Mouse (Mus musculus) neural tube, embryonic 11.5 days (tissue): ENCODE results near the gene Zc3h10. TPM values are rescaled to one million over a fixed set of nuclear protein-coding genes. Genes with fewer than 3 reads are reported as not detected.

ENCODE experiments used
- ATAC-seq: fragments of 200-750 bp; cut with Nextera tagmentation; 2 replicates; pipeline ENCODE4 v1.8.0; 2017; ENCODE audit warnings: moderate number of reproducible peaks, mild to moderate bottlenecking, moderate TSS enrichment, moderate library complexity; ENCODE audit not compliant: insufficient read depth, low FRiP score, low TSS enrichment
- DNase-seq: peaks from one replicate; pipeline ENCODE4 v3.0.0-alpha.2; 2015; ENCODE audit warnings: low spot score
- H3K27ac ChIP-seq: fragments of 300-500 bp; sonication (generic); 2 replicates; pipeline ENCODE4 v1.5.1; 2014; ENCODE audit warnings: low read depth, mild to moderate bottlenecking, low read length
- H3K27me3 ChIP-seq: fragments of 300-500 bp; sonication (generic); 2 replicates; pipeline ENCODE4 v1.6.1; 2014; ENCODE audit warnings: mild to moderate bottlenecking, low read length, mixed read lengths; ENCODE audit not compliant: control insufficient read depth, insufficient read depth
- H3K36me3 ChIP-seq: fragments of 300-500 bp; sonication (generic); 2 replicates; pipeline ENCODE4 v1.6.1; 2014; ENCODE audit warnings: mild to moderate bottlenecking, low read length, moderate library complexity, mixed read lengths; ENCODE audit not compliant: control insufficient read depth, insufficient read depth
- H3K4me1 ChIP-seq: fragments of 300-500 bp; sonication (generic); 2 replicates; pipeline ENCODE4 v1.6.1; 2014; ENCODE audit warnings: low read length, mixed read lengths; ENCODE audit not compliant: control insufficient read depth, insufficient read depth
- H3K4me2 ChIP-seq: fragments of 300-500 bp; sonication (generic); 2 replicates; pipeline ENCODE4 v1.6.1; 2014; ENCODE audit warnings: low read depth, mild to moderate bottlenecking, moderate library complexity
- H3K4me3 ChIP-seq: fragments of 300-500 bp; sonication (generic); 2 replicates; pipeline ENCODE4 v1.5.1; 2014; ENCODE audit warnings: low read depth, low read length
- H3K9ac ChIP-seq: fragments of 300-500 bp; sonication (generic); 2 replicates; pipeline ENCODE4 v1.6.1; 2014; ENCODE audit warnings: mild to moderate bottlenecking, low read length
- H3K9me3 ChIP-seq: fragments of 300-500 bp; sonication (generic); 2 replicates; pipeline ENCODE4 v1.6.1; 2016; ENCODE audit warnings: low read length; ENCODE audit not compliant: control insufficient read depth
- WGBS: fragments of 180-500 bp; shearing (Covaris S2); extraction: QIAGEN DNeasy Blood & Tissue Kit; methylation state at CpG from one replicate; pipeline ENCODE4 v1.1.7; 2014; 5-methylcytosine and 5-hydroxymethylcytosine counted together
- polyA plus RNA-seq: library from polyadenylated mRNA; unstranded; fragments of >200 nt; fragmentation: Nextera tagmentation; extraction: Ambion mirVana; gene quantifications from 2 replicates; pipeline ENCODE4 v1.2.1, GENCODE M21; 2014

The Zc3h10 gene
- 16.6 and 18.3 TPM in 2 replicates for polyA plus RNA-seq

DNA sequence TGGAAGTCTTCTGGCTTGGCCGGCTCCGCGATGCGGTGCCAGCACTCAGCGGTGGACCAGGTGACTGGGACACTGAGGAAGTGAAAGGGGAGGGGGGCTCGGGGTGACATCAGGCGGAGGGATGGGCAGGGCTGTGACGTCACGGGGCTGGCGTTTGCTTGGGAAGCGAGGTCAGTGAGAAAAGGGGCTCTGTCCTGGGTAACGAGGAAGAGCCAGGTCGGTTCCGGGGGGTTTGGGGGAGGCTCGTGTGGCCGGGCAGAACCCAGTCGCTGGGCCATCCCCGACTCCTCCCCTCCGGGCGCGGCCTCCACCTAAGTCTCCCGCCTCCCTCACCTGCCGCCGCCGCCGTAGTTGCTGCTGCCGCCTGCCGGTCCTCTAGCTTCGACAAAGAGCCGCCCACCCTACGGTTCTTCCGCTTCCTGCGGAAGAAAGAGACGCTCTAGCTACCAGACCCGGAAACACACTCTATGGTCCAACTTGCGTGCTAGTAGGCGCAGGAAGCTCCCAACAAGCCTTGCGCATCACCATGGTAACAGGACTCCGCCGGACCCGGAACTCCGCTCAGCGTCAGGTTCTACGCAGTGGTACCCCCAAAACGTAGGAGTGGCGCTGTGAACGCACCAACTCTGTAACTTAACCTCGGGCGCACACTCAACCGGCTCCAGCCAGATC, at the start of gene Zc3h10:
Zc3h10 (minus strand) TSS at position 414 of the 672 bp plus-strand sequence.
- DNase-seq, result peak; percentile 93
- H3K27ac ChIP-seq, result peak within 1 kb of the TSS; percentile 90

DNA sequence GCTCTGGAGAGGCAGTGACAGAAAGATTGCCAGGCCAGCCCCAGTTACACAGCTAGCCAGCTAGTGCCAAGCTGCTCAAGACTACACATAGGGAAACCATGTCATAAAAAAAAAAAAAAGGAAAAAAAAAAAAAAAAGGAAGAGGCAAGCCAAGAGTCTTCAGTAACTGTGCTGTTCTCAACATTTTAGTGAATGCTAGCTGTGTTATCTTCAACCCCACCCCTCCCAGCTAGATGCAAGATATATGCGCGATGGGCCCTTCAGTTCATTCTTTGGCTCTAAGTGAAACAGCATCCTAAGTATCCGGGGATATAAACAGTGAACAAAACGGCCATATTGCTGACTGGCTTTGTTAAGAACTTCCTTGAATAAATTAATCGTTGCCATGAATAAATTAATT, 45.2 kb upstream of the Zc3h10 start:
- no peak overlapping the region for H3K27ac ChIP-seq
- H3K36me3 ChIP-seq, result no peaks in the 10 kb centered on the region
- H3K27me3 ChIP-seq, result peaks cover 19% of the 10 kb centered on the region
- H3K4me2 ChIP-seq, result no peak overlapping the region
- 74% methylated on average over 5 of the region's 5 CpGs for WGBS
- H3K9ac ChIP-seq, result no peak overlapping the region
- no peak overlapping the region for H3K4me3 ChIP-seq
- no peaks in the 10 kb centered on the region for H3K4me1 ChIP-seq
- no peaks in the 10 kb centered on the region for H3K9me3 ChIP-seq
- DNase-seq (no peak), ATAC-seq (no peak)

More for the DNA sequence above, at the start of gene Zc3h10:
- Histone ChIP-seq H3K9ac (peak within 1 kb of the TSS; percentile 90), H3K27me3 (no peaks in the 10 kb centered on the region), H3K4me1 (no peaks in the 10 kb centered on the region; the same call in 1 of the 2 replicates), H3K4me3 (peak within 1 kb of the TSS; percentile 68), H3K4me2 (peak within 1 kb of the TSS; percentile 72), H3K9me3 (no peaks in the 10 kb centered on the region), H3K36me3 (peaks cover 20% of the 10 kb centered on the region)
- ATAC-seq, result peak; percentile 87
- WGBS, result under 1% methylated on average over 48 of the region's 50 CpGs

DNA sequence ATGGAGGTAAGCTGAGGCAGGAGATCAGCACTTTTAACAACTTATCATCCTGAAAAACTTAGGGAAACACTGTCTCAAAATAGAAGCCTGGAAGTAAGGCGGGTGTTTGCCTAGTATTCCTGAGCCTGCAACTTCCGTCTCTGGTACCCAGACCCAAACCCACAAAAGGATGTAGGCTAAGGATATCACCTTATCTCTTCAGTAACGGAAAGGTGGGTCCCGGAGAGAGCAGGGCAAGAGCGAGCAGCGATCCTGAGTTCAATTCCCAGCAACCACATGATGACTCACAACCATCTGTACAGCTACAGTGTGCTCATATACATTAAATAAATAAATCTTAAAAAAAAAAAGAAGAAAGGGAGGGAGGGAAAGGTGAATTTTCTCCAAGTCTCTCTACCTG, 43.9 kb upstream of the Zc3h10 start:
- DNase-seq (no peak), ATAC-seq (no peak)
- H3K27ac ChIP-seq, result no peak overlapping the region
- no peak overlapping the region for H3K4me3 ChIP-seq
- H3K27me3 ChIP-seq, result peaks cover 25% of the 10 kb centered on the region
- H3K9ac ChIP-seq, result no peak overlapping the region
- H3K4me1 ChIP-seq, result no peaks in the 10 kb centered on the region
- WGBS, result 90% methylated on average over 6 of the region's 6 CpGs
- no peak overlapping the region for H3K4me2 ChIP-seq
- H3K9me3 ChIP-seq, result no peaks in the 10 kb centered on the region
- no peaks in the 10 kb centered on the region for H3K36me3 ChIP-seq

DNA sequence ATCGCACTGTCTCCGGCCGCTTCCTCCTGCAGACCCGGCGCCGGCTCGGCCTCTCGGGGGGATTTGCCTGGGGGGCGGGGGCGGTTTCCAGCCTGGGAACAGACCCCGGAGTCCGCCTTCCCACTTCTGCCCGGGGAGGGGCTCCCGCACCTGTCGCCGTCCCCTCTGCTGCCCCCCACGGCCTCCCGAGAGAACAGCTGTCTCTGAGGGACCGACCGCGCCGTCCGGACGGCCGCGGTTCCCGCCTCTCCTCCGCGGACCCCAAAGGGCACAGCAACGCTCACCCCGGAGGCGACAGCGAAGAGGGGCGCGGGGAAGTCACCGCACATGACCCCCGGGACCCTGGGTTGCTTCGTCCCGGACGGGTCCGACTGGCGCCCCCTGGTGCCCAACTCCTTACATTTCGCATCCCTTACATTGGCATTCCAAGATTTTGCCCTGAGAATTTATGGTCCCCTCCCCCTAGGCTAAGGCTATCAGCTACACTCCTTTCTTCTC, 42.7 kb upstream of the Zc3h10 start:
- Histone ChIP-seq H3K9me3 (no peaks in the 10 kb centered on the region), H3K4me3 (peak overlapping the region; percentile 63), H3K27me3 (peaks cover 26% of the 10 kb centered on the region), H3K27ac (no peak overlapping the region), H3K4me2 (peak overlapping the region; percentile 97), H3K9ac (peak overlapping the region; percentile 53), H3K4me1 (no peaks in the 10 kb centered on the region), H3K36me3 (no peaks in the 10 kb centered on the region)
- WGBS, result under 1% methylated on average over 33 of the region's 43 CpGs
- ATAC-seq, result peak; percentile 66
- peak; percentile 81 for DNase-seq

DNA sequence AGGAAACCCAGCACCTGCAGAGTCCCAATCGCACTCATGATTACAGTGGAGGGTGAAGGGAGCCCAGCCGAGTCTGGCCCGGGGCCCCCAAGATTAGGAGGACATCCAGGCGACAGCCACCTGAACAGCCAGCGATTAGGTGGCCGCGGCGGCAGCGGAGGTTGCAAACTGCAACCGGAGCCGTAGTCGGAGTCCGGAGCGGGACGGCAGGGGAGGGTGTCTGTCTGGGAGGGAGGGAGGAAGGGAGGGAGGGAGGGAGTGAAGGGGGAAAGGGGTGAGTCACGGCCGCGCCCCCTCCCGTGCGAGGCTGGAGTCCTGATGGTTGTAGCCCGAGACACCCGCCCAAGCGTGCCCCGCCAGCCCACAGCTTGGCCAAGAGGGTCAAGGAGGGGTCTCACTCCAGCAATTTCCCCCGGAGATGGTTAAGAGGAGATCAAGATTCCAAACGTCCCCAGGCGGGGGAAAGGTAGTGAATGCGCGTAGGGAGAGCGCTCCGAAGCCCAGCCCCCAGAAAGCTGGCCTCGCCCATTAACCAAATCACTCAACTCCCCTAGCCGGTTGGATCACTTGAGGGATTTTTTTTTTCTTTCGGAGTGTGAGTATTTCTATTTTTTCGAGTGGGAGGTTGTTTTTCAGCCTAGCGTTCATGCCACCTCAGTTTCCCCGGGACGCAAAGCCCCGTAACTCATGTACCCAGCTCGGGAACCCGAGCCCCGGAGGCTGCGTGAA, 42.1 kb upstream of the Zc3h10 start, which contains the start of gene Erbb3:
Erbb3 (minus strand) TSS at position 189 of the 729 bp plus-strand sequence.
- Histone ChIP-seq H3K36me3 (no peaks in the 10 kb centered on the region), H3K4me3 (peak within 1 kb of the TSS; percentile 63), H3K4me1 (no peaks in the 10 kb centered on the region), H3K9ac (peak within 1 kb of the TSS; percentile 53), H3K27me3 (peaks cover 26% of the 10 kb centered on the region), H3K27ac (no peak within 1 kb of the TSS), H3K4me2 (peak within 1 kb of the TSS; percentile 97), H3K9me3 (no peaks in the 10 kb centered on the region)
- 0% methylated on average over 43 of the region's 43 CpGs for WGBS
- DNase-seq (peak; percentile 64), ATAC-seq (peak; percentile 35)

DNA sequence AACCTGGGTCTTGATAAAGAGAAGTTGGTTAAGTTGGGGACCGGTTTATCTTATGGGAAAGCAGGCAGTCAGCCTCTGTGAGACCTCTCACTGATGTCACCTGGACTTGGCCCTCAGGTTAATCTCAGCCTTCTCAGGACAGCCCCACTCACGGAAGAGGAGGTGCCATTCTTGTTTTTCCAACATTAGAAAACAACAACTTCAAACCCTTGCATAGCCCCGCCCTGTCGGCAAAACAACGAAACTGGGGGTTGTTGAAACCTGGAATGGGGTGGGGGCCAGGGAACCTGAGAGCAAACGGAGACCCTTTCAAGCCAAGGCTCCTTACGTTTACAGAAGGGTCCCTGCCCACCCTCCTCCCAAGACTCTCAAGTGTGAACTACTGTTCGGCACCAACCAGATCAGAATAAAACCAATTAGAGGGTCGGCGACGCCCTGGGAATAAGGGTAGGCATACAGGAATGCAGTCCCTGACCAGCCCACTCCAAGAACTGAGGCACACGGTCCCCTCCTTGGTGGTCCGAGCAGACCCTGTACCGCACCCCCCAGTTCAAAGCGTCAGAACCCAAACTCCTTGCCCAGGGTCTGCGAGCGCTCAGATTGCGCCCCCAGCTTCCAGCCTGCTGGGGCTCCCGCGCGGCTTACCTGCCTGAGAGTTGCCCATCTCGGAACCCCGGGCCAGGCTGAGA, 41.3 kb upstream of the Zc3h10 start:
- Histone ChIP-seq H3K9me3 (no peaks in the 10 kb centered on the region), H3K4me2 (peak overlapping the region; percentile 97), H3K9ac (peak overlapping the region; percentile 20), H3K4me3 (peak overlapping the region; percentile 63), H3K27me3 (peaks cover 28% of the 10 kb centered on the region), H3K27ac (no peak overlapping the region), H3K36me3 (no peaks in the 10 kb centered on the region), H3K4me1 (no peaks in the 10 kb centered on the region)
- no peak for DNase-seq
- ATAC-seq, result no peak
- 2% methylated on average over 23 of the region's 23 CpGs for WGBS

DNA sequence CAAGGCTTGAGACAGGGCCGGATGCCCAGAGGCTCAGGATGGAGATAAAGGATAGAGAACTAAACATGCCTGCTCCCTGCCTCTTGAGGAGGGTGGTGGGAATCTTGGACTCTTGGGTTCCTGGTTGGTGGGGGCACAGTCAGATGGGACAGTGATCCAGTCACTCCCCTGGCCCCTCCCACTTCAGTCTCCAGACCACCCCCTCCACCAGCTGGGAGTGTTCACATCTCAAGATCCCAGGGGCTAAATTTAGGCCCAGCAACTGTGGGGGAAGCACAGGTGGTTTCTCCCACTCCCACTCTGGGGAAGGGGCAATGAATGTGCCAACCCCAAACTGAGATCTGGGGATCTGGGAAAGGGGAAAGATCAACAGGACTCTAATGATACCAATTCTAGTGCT, 40.6 kb upstream of the Zc3h10 start:
- H3K27ac ChIP-seq, result no peak overlapping the region
- H3K36me3 ChIP-seq, result no peaks in the 10 kb centered on the region
- no peaks in the 10 kb centered on the region for H3K9me3 ChIP-seq
- 46% methylated on average over 1 of the region's 1 CpGs for WGBS
- peak overlapping the region; percentile 16; the same call in 1 of the 2 replicates for H3K4me2 ChIP-seq
- no peak for DNase-seq
- no peak overlapping the region for H3K9ac ChIP-seq
- no peaks in the 10 kb centered on the region for H3K4me1 ChIP-seq
- ATAC-seq, result no peak
- H3K27me3 ChIP-seq, result peaks cover 28% of the 10 kb centered on the region
- H3K4me3 ChIP-seq, result 0 out of 2 replicates have a peak overlapping the region, but pooled peaks have one; percentile 4

DNA sequence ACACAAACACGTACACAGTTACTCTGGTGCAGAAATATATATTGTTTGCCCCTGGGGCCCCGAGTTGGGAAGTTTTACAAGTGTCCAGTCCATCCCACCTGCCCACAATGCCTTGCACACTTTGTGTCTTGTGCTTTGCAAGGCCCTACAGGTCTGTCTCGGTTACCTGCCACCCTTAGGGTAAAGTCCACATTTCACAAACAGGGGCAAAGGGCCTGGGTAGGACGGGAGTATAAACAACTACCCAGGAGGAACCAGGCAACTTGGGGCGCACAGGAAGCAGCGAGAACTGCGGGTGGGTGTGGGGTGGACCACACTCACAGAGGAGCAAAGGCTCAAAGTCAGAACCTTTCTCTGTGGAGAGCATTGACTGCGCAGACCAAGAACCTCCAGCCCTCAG, 40.1 kb upstream of the Zc3h10 start:
- H3K9ac ChIP-seq, result no peak overlapping the region; the same call in 1 of the 2 replicates
- peaks cover 28% of the 10 kb centered on the region for H3K27me3 ChIP-seq
- H3K4me3 ChIP-seq, result 0 out of 2 replicates have a peak overlapping the region, but pooled peaks have one; percentile 4
- DNase-seq (no peak), ATAC-seq (no peak)
- H3K9me3 ChIP-seq, result no peaks in the 10 kb centered on the region
- peak overlapping the region; percentile 16; the same call in 1 of the 2 replicates for H3K4me2 ChIP-seq
- WGBS, result 58% methylated on average over 8 of the region's 8 CpGs
- no peaks in the 10 kb centered on the region for H3K4me1 ChIP-seq
- no peak overlapping the region for H3K27ac ChIP-seq
- no peaks in the 10 kb centered on the region for H3K36me3 ChIP-seq
